Mouse (Mus musculus) liver, embryonic 16.5 days (tissue): ENCODE results near the gene Cnot10. TPM values are rescaled to one million over a fixed set of nuclear protein-coding genes. Genes with fewer than 3 reads are reported as not detected.

Source experiments
- ATAC-seq: fragments of 200-750 bp; cut with Nextera tagmentation; 2 replicates; pipeline ENCODE4 v1.8.0; 2017; ENCODE audit warnings: low read depth, mild to moderate bottlenecking, moderate number of reproducible peaks, moderate library complexity
- H3K27ac ChIP-seq: fragments of 300-500 bp; sonication (generic); 2 replicates; pipeline ENCODE4 v1.5.1; 2014; ENCODE audit warnings: mild to moderate bottlenecking, low read length
- H3K27me3 ChIP-seq: fragments of 300-500 bp; sonication (generic); 2 replicates; pipeline ENCODE4 v1.6.1; 2014; ENCODE audit warnings: low read depth, low read length, mixed read lengths; ENCODE audit not compliant: control insufficient read depth, insufficient read depth
- H3K36me3 ChIP-seq: fragments of 300-500 bp; sonication (generic); 2 replicates; pipeline ENCODE4 v1.6.1; 2014; ENCODE audit warnings: mild to moderate bottlenecking; ENCODE audit not compliant: control insufficient read depth, insufficient read depth
- H3K4me1 ChIP-seq: fragments of 300-500 bp; sonication (generic); 2 replicates; pipeline ENCODE4 v1.6.1; 2014; ENCODE audit warnings: low read depth, low read length, mixed read lengths; ENCODE audit not compliant: control insufficient read depth
- H3K4me2 ChIP-seq: fragments of 300-500 bp; sonication (generic); 2 replicates; pipeline ENCODE4 v1.6.1; 2014; ENCODE audit warnings: low read depth, low read length, mixed read lengths
- H3K4me3 ChIP-seq: fragments of 300-500 bp; sonication (generic); 2 replicates; pipeline ENCODE4 v1.5.1; 2014; ENCODE audit warnings: low read depth, mild to moderate bottlenecking, low read length
- H3K9ac ChIP-seq: fragments of 300-500 bp; sonication (generic); 2 replicates; pipeline ENCODE4 v1.6.1; 2014; ENCODE audit warnings: low read depth, low read length
- H3K9me3 ChIP-seq: fragments of 300-500 bp; sonication (generic); replicated peaks from 2 replicates; pipeline ENCODE4 v1.6.1; 2016; ENCODE audit warnings: low read length; ENCODE audit not compliant: control insufficient read depth
- WGBS: fragments of 180-500 bp; shearing (Covaris S2); extraction: QIAGEN DNeasy Blood & Tissue Kit; methylation state at CpG from one replicate; pipeline ENCODE4 v1.1.7; 2014; ENCODE audit not compliant: insufficient replicate concordance; 5-methylcytosine and 5-hydroxymethylcytosine counted together
- polyA plus RNA-seq: library from polyadenylated mRNA; unstranded; fragments of >200 nt; fragmentation: Nextera tagmentation; extraction: Ambion mirVana; gene quantifications from 2 replicates; pipeline ENCODE4 v1.2.1, GENCODE M21; 2015

Gene Cnot10
- polyA plus RNA-seq, 1 experiment from 2014 or later: 24.4 TPM

DNA sequence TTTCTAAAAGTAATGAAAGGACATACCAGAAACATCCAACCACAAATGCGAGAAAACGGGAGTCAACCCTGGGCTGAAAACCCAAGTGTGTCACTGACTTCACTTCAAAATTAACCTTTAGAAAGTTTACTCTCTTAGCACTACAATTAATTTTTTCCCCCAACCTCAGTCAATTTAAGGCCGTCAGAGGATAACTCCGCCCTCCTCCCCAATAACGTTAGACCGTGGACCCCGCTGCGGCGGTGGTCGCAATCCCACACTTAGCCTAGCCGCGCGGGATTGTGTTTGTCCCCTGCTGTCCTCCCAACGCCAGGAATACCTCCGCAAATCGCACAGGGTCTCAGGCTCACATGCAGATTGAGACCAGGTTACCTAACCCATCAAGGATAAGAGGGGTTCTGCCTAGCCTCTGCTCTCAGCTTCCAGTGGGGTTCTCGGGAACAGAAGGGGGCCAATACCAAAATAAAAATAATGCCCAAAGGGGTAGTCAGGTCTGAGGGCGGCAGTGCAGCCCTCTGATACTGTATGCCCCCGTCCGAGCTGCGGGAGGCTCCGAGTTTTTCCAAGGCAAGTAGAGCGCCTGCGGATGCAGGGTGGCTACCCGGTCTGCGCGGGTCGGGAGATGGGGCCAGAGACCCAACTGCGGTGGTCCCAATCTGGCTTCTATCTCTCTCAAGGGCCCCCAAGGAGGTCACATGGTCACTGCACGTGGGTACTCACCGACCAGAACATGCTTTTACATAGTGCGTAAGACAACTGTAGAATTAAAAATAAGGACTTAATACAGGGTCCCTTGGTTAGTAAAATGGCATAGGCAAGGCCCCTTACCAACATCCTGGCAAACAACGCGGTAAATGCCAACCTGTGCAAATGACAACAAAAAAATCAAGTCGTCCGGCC is 79.0 kb downstream of the Cnot10 start:
- H3K9ac ChIP-seq: peak overlapping the region; percentile 25
- 3% methylated on average over 36 of the region's 36 CpGs for WGBS
- H3K27me3 ChIP-seq: peaks cover 61% of the 10 kb centered on the region

DNA sequence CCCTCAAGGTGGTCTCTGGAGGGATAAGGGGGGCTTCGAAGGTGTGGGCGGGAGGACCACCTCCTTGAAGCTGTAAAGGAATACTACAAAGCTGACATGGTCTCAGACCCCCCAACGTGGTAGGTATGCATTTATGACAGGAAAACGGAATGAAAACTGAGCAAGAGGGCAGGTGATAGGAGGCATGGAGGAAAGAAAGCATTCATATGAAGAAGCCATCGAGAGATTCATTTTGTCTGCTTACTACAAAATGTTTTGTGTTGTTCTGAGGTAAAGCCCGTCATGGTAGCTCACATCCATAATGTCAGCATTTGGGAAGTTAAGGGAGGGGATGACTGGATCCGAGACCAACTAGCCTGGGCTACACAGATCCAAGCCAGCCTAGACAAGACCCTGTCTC is 79.8 kb downstream of the Cnot10 start:
- Histone ChIP-seq H3K4me1 (peaks cover 3% of the 10 kb centered on the region), H3K27me3 (peaks cover 58% of the 10 kb centered on the region), H3K9ac (no peak overlapping the region; the same call in 1 of the 2 replicates), H3K4me2 (peak overlapping the region; percentile 55), H3K27ac (no peak overlapping the region), H3K9me3 (no peaks in the 10 kb centered on the region), H3K36me3 (no peaks in the 10 kb centered on the region), H3K4me3 (no peak overlapping the region)
- 20% methylated on average over 7 of the region's 7 CpGs for WGBS
- no peak for ATAC-seq

More for the DNA sequence above, 79.0 kb downstream of the Cnot10 start:
- peak overlapping the region; percentile 58 for H3K4me3 ChIP-seq
- ATAC-seq: no peak
- H3K27ac ChIP-seq: no peak overlapping the region
- no peaks in the 10 kb centered on the region for H3K9me3 ChIP-seq
- H3K36me3 ChIP-seq: no peaks in the 10 kb centered on the region
- H3K4me2 ChIP-seq: peak overlapping the region; percentile 55
- no peaks in the 10 kb centered on the region; the same call in none of the 2 replicates for H3K4me1 ChIP-seq

DNA sequence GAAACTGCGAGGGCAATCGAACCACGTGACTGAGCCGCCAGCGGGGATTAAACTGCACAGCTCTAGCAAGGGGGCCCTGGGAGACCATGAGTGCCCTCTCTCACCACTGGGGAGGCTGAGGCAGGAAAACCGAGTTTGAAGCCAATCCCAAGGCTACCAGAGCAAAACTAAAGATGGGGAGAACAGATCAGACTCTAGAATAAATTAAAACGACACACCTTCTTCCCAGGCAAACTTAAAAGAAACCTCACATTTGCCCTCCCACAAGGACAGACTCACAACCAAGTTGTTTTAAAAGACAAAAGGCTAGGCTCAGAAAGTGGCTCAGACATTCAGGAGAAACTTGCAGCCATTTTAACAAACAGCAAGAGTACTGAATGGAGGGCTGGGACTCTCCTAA is 82.9 kb downstream of the Cnot10 start:
- H3K4me1 ChIP-seq: peaks cover 3% of the 10 kb centered on the region; the same call in 1 of the 2 replicates
- no peak overlapping the region for H3K9ac ChIP-seq
- WGBS: 30% methylated on average over 7 of the region's 7 CpGs
- ATAC-seq: 0 out of 2 replicates have a peak, but pooled peaks have one; percentile 19
- no peaks in the 10 kb centered on the region for H3K36me3 ChIP-seq
- H3K9me3 ChIP-seq: no peaks in the 10 kb centered on the region
- peaks cover 27% of the 10 kb centered on the region for H3K27me3 ChIP-seq
- no peak overlapping the region for H3K4me3 ChIP-seq
- peak overlapping the region; percentile 41 for H3K27ac ChIP-seq
- H3K4me2 ChIP-seq: 0 out of 2 replicates have a peak overlapping the region, but pooled peaks have one; percentile 49

DNA sequence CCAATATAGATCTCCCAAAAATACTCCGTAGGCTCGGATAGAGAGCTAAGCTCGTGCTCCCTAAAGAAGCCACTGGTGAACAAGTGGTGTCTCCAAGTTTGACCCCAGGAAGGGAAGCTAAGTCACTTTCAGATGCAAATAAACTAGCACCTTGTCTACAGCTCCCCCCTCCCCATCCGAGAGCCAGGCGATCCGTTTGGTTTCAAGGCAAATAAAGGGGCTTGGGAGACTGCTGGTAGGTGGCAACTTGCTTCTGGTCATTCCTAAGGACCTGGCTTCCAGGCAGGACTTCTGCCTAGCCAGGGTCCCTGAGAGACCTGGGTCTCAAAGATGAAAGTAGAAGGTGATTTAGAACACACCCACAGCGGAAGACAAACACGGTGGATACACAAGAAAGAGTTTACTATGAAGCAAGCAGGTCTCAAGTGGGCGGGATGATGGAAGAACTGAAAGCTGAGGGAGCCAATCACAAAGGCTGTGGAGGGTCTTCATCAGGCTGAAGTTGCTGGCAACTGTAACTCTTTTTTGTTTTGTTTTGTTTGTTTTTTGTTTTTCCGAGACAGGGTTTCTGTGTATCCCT is 83.6 kb downstream of the Cnot10 start:
- peaks cover 3% of the 10 kb centered on the region; the same call in 1 of the 2 replicates for H3K4me1 ChIP-seq
- H3K4me2 ChIP-seq: peak overlapping the region; percentile 49
- H3K9me3 ChIP-seq: no peaks in the 10 kb centered on the region
- 52% methylated on average over 10 of the region's 10 CpGs for WGBS
- no peak overlapping the region for H3K9ac ChIP-seq
- peak overlapping the region; percentile 14; the same call in 1 of the 2 replicates for H3K4me3 ChIP-seq
- peaks cover 20% of the 10 kb centered on the region for H3K27me3 ChIP-seq
- no peak for ATAC-seq
- H3K36me3 ChIP-seq: no peaks in the 10 kb centered on the region
- H3K27ac ChIP-seq: peak overlapping the region; percentile 67

DNA sequence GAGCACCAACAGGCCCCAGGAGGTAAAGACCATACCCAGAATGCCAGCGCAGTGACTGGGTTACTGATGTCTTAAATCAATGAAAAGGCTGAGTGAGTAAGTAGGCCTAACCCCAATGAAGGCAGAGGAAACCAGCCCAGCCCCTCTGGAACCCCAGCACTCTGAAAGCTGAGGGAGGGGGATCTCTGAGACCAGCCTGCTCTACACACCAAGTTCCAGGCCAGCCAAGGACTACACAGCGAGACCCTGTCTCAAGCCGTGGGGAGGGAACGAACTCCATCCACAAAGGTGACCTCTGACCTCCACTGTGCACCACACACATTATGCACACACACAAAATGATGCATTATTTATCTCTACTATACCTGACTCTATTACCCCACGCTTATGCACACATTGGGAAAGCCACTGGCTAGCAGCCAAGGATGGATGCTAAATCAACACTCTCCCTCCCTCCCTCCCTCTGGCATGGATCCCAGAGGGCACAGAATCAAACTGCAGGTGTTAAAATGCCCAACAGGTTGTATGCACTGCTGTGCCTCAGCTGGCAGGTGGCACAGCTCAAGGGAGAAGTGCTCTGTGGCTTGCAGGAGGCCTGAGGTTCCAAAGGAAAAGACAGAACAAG is 85.5 kb downstream of the Cnot10 start:
- Histone ChIP-seq H3K4me2 (no peak overlapping the region), H3K36me3 (no peaks in the 10 kb centered on the region)

DNA sequence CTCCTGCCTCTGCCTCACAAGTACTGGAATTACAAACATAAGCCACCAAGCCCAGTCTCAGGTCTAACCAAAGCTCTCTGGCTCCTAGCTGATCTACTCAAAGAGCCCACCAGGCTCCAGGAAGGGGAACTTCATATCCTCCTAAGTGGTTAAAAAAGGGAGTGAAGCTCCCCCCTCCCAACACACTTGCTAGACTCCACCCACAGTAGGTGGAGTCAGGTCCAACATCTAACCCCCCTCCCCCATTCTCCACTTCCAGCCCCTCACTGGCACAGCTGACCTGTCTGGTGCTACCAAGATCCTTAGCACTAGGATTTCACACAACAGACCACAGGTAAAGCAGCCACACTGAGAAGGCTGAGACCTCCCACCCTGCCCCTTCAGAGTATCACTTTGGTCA is 86.2 kb downstream of the Cnot10 start:
- ATAC-seq: no peak
- H3K4me1 ChIP-seq: peaks cover 3% of the 10 kb centered on the region; the same call in 1 of the 2 replicates
- no peaks in the 10 kb centered on the region for H3K36me3 ChIP-seq
- H3K9ac ChIP-seq: no peak overlapping the region
- no peak overlapping the region for H3K4me2 ChIP-seq
- peak overlapping the region; percentile 76 for H3K27ac ChIP-seq
- no peaks in the 10 kb centered on the region; the same call in 1 of the 2 replicates for H3K27me3 ChIP-seq
- H3K4me3 ChIP-seq: no peak overlapping the region
- H3K9me3 ChIP-seq: no peaks in the 10 kb centered on the region

More for the DNA sequence above, 85.5 kb downstream of the Cnot10 start:
- H3K9ac ChIP-seq: no peak overlapping the region
- no peaks in the 10 kb centered on the region for H3K9me3 ChIP-seq
- H3K27me3 ChIP-seq: peaks cover 3% of the 10 kb centered on the region
- peaks cover 3% of the 10 kb centered on the region; the same call in 1 of the 2 replicates for H3K4me1 ChIP-seq
- 57% methylated on average over 5 of the region's 5 CpGs for WGBS
- peak overlapping the region; percentile 76 for H3K27ac ChIP-seq
- H3K4me3 ChIP-seq: no peak overlapping the region
- peak; percentile 85 for ATAC-seq

DNA sequence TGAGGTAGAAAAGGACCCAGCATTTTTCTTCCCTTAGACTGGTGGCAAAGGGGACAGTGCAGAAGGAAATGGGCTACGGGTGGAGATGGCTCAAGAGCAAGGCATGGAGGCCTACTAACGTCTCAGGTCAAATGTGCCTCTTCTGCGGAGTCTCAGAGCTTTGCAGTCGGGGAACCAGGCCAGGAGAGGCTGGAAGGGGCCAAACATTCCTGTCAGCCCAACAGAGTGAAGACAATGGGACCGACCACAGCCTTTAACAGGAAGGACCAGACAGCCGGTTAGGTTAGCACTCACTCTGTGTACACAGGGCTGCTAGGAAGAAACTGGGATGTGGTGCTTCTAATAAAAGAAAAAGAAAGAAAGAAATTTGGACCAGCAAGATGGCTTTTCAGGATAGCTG is 90.0 kb downstream of the Cnot10 start:
- H3K4me3 ChIP-seq: no peak overlapping the region
- H3K4me2 ChIP-seq: no peak overlapping the region
- H3K9ac ChIP-seq: no peak overlapping the region
- H3K36me3 ChIP-seq: no peaks in the 10 kb centered on the region
- no peaks in the 10 kb centered on the region for H3K9me3 ChIP-seq
- H3K27me3 ChIP-seq: no peaks in the 10 kb centered on the region
- WGBS: 43% methylated on average over 6 of the region's 6 CpGs
- H3K27ac ChIP-seq: no peak overlapping the region
- peaks cover 7% of the 10 kb centered on the region for H3K4me1 ChIP-seq
- ATAC-seq: no peak

DNA sequence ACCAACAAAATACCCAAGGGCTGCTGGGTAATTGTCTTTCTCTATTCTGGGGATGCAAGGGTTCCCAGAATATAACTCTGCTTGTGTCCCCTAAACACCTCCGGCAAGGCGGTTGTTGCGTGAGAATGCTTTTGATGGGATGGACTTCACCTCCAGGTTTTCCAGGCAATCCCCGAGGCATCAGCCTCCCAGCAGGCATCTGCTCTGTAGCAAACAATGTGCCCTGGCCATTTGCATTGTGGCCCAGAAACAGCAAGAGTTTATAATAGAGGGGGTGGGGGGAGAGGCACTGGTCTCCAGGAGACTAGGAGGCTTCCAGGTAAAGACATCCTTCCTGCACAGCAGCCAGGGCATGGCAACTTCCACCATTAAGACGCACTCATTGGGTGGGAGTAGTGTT is 90.9 kb downstream of the Cnot10 start:
- WGBS: 57% methylated on average over 5 of the region's 5 CpGs
- no peak for ATAC-seq
- Histone ChIP-seq H3K4me3 (no peak overlapping the region), H3K9me3 (no peaks in the 10 kb centered on the region), H3K4me1 (peaks cover 13% of the 10 kb centered on the region), H3K9ac (no peak overlapping the region), H3K4me2 (no peak overlapping the region), H3K27ac (peak overlapping the region; percentile 33; the same call in 1 of the 2 replicates), H3K27me3 (no peaks in the 10 kb centered on the region), H3K36me3 (no peaks in the 10 kb centered on the region)
